Mouse (Mus musculus) heart, postnatal 0 days (tissue): ENCODE data around the gene Dcakd.
A peak's percentile ranks its signal among the peaks of the same experiment; 100 is the strongest.

Experiments
- CTCF ChIP-seq: IDR thresholded peaks from 2 replicates; pipeline ENCODE4 v1.5.1; 2016; ENCODE audit warnings: antibody characterized with exemption, control low read depth, low read depth
- EP300 ChIP-seq: IDR thresholded peaks from 2 replicates; pipeline ENCODE4 v1.6.1; 2016; ENCODE audit warnings: antibody characterized with exemption, low read depth

DNA sequence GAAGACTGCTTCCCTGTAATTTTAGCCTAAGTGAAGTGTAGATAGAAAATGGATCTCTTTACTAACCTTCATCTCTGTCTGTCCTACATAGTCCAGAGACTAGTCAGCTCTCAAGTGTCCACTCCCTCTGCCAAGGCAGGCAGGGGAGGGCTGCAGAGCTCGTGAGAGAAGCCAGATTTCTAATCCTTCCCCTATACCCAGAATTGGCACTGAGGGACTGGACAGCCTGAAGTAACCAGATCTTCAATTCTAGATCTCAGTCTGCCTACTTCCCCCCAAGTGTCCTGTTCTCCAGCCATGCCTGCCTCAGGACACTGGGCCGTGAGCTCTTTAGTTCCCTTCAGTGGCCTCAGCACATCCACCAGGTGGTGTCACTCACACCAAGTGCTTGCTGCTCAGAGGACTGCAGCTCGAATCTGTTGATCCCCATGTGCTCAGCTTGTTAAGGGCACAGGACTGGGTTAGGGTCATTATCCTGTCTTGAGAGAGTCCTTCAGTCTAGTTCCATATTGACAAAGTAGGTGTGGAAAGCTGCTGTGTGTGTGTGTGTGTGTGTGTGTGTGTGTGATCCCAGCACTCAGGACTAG lies 30.5 kb upstream of the Dcakd start:
- TF ChIP-seq CTCF (peak; percentile 33), EP300 (no peak)
